Mouse (Mus musculus): ENCODE measurements around the gene Ssr2. TPM values are rescaled to one million over a fixed set of nuclear protein-coding genes. Genes with fewer than 3 reads are reported as not detected.

The Ssr2 gene
- polyA plus RNA-seq (2015; fragmentation: Nextera tagmentation; extraction: Ambion mirVana): 269 and 288 TPM in 2 replicates

GRCm38 (mm10) chr3:88575540-88575939 lies at the start of gene Ssr2:
Ssr2 (plus strand) TSS chr3:88575876.

GRCm38 (mm10) chr3:88532299-88532674 lies 43.4 kb upstream of the Ssr2 start, which contains the start of gene Mex3a:
Mex3a (plus strand) TSS chr3:88532395.

GRCm38 (mm10) chr3:88548180-88548917 lies 27.3 kb upstream of the Ssr2 start, which contains the start of gene Rab25:
Rab25 (minus strand) TSS chr3:88548300.

GRCm38 (mm10) chr3:88552676-88553524 lies 22.8 kb upstream of the Ssr2 start, which contains the start of gene Lamtor2:
Lamtor2 (minus strand) TSS chr3:88553074.

GRCm38 (mm10) chr3:88553525-88553879 lies 22.2 kb upstream of the Ssr2 start, which contains the start of gene Ubqln4:
Ubqln4 (plus strand) TSS chr3:88553758.

GRCm38 (mm10) chr3:88605666-88606065 lies 30.0 kb downstream of the Ssr2 start, which contains the start of gene Arhgef2:
Arhgef2 (plus strand) TSS chr3:88605966.

Small RNA genes within 50 kb of the gene (microRNA-seq; reads per million reads assigned to microRNA genes)
- gene Mir1905 (ENCODE audit: borderline replicate concordance, insufficient number of aligned reads): not detected

Other genes starting within 250 kb of the Ssr2 start
- 2.1 and 2.2 TPM in 2 replicates for gene Tmem79, start 239.7 kb upstream of the Ssr2 start, polyA plus RNA-seq (2015; fragmentation: Nextera tagmentation; extraction: Ambion mirVana)
- 15.7 and 22.3 TPM in 2 replicates for gene Smg5, start 239.6 kb upstream of the Ssr2 start, polyA plus RNA-seq (2015; fragmentation: Nextera tagmentation; extraction: Ambion mirVana)
- gene Paqr6, start 211.3 kb upstream of the Ssr2 start, polyA plus RNA-seq (2015; fragmentation: Nextera tagmentation; extraction: Ambion mirVana): 24.2 and 53.0 TPM in 2 replicates
- gene Bglap3, start 203.1 kb upstream of the Ssr2 start, polyA plus RNA-seq (2015; fragmentation: Nextera tagmentation; extraction: Ambion mirVana): 0.55 TPM in 1 of 2 replicates, not detected in the other
- gene Bglap2, start 197.2 kb upstream of the Ssr2 start, polyA plus RNA-seq (2015; fragmentation: Nextera tagmentation; extraction: Ambion mirVana): not detected in 2 replicates
- 0.59 and 0.93 TPM in 2 replicates for gene Bglap, start 191.4 kb upstream of the Ssr2 start, polyA plus RNA-seq (2015; fragmentation: Nextera tagmentation; extraction: Ambion mirVana)
- 46.1 and 61.3 TPM in 2 replicates for gene Pmf1, start 165.5 kb upstream of the Ssr2 start, polyA plus RNA-seq (2015; fragmentation: Nextera tagmentation; extraction: Ambion mirVana)
- 12.5 and 15.6 TPM in 2 replicates for gene Slc25a44, start 150.7 kb upstream of the Ssr2 start, polyA plus RNA-seq (2015; fragmentation: Nextera tagmentation; extraction: Ambion mirVana)
- gene Sema4a, start 114.7 kb upstream of the Ssr2 start, polyA plus RNA-seq (2015; fragmentation: Nextera tagmentation; extraction: Ambion mirVana): 4.1 and 5.2 TPM in 2 replicates
- 128 and 130 TPM in 2 replicates for gene Lmna, start 65.9 kb upstream of the Ssr2 start, polyA plus RNA-seq (2015; fragmentation: Nextera tagmentation; extraction: Ambion mirVana)
- gene Mex3a, start 43.5 kb upstream of the Ssr2 start, polyA plus RNA-seq (2015; fragmentation: Nextera tagmentation; extraction: Ambion mirVana): 2.7 and 3.6 TPM in 2 replicates
- 0.58 and 0.88 TPM in 2 replicates for gene Rab25, start 27.6 kb upstream of the Ssr2 start, polyA plus RNA-seq (2015; fragmentation: Nextera tagmentation; extraction: Ambion mirVana)
- 141 and 169 TPM in 2 replicates for gene Lamtor2, start 22.8 kb upstream of the Ssr2 start, polyA plus RNA-seq (2015; fragmentation: Nextera tagmentation; extraction: Ambion mirVana)
- 19.2 and 23.5 TPM in 2 replicates for gene Ubqln4, start 22.1 kb upstream of the Ssr2 start, polyA plus RNA-seq (2015; fragmentation: Nextera tagmentation; extraction: Ambion mirVana)
- gene Arhgef2, start 30.1 kb downstream of the Ssr2 start, polyA plus RNA-seq (2015; fragmentation: Nextera tagmentation; extraction: Ambion mirVana): 33.7 and 39.2 TPM in 2 replicates
- not detected in 2 replicates for gene Rxfp4, start 77.3 kb downstream of the Ssr2 start, polyA plus RNA-seq (2015; fragmentation: Nextera tagmentation; extraction: Ambion mirVana)
- gene Khdc4, start 109.9 kb downstream of the Ssr2 start, polyA plus RNA-seq (2015; fragmentation: Nextera tagmentation; extraction: Ambion mirVana): 26.2 and 51.8 TPM in 2 replicates
- 104 and 106 TPM in 2 replicates for gene Rit1, start 141.0 kb downstream of the Ssr2 start, polyA plus RNA-seq (2015; fragmentation: Nextera tagmentation; extraction: Ambion mirVana)
- gene Syt11, start 199.3 kb downstream of the Ssr2 start, polyA plus RNA-seq (2015; fragmentation: Nextera tagmentation; extraction: Ambion mirVana): 29.3 and 76.7 TPM in 2 replicates

Measured in adrenal gland, postnatal 0 days (tissue).